In genomic region chr9:44287401-44288075, GRCm38 (mm10) we compare ENCODE assay signal across 8 mouse cellular contexts. TPM values are rescaled to one million over a fixed set of nuclear protein-coding genes. Genes with fewer than 3 reads are reported as not detected.
DNase-seq lines count a peak whose midpoint lies in the region; ATAC-seq and TF ChIP-seq lines count a peak whose summit lies in the region.

No protein-coding gene starts in this region.

- 0 out of 2 replicates have a peak, but pooled peaks cover 3% of the 10 kb centered on the region for H3K9me3 ChIP-seq in liver, embryonic 13.5 days (replicated peaks)

- peak; percentile 92 for DNase-seq in heart, adult 11 months
- no peak for DNase-seq in heart, adult 8-10 months (ENCODE audit: low spot score)
- peak; percentile 72 to 74 for DNase-seq in cerebellum, postnatal 10 days
- DNase-seq in liver, embryonic 13.5 days: peak; percentile 48
- DNase-seq in thymus, postnatal 25 days: no peak

- WGBS in liver, embryonic 13.5 days (ENCODE audit: insufficient replicate concordance): 2% methylated on average over 47 of the region's 47 CpGs
- 1% methylated on average over 46 of the region's 47 CpGs for WGBS in olfactory bulb, adult 2 months

- H3K4me1 ChIP-seq in liver, embryonic 13.5 days (replicated peaks): peaks cover 77% of the 10 kb centered on the region
- H3K4me1 ChIP-seq in olfactory bulb, adult 2 months (ENCODE audit: control insufficient read depth, insufficient read depth, low read length): peaks cover 14% of the 10 kb centered on the region

- H3K9ac ChIP-seq in liver, embryonic 13.5 days: peak overlapping the region; percentile 99

- H3K4me3 ChIP-seq in liver, embryonic 13.5 days (replicated peaks): peak overlapping the region; percentile 97
- peak overlapping the region; percentile 93 for H3K4me3 ChIP-seq in olfactory bulb, adult 2 months (ENCODE audit: insufficient read depth, low read depth, low read length)

- H3K4me2 ChIP-seq in liver, embryonic 13.5 days: peak overlapping the region; percentile 88

- ATAC-seq in CD4-positive, CD25-positive, alpha-beta regulatory T cell, adult 4 months: peak; percentile 32
- peak; percentile 16 for ATAC-seq in granulocyte monocyte progenitor cell, adult 5-6 weeks (replicated peaks; ENCODE audit: poor library complexity, severe bottlenecking)
- peak; percentile 37 for ATAC-seq in liver, embryonic 13.5 days (ENCODE audit: low read depth)

- TF ChIP-seq POLR2A in olfactory bulb, adult 2 months (IDR thresholded peaks at IDR 0.05; ENCODE audit: insufficient read depth, low read depth, low read length): no peak

- peaks cover 49% of the 10 kb centered on the region for H3K36me3 ChIP-seq in liver, embryonic 13.5 days

- 0 out of 2 replicates have a peak, but pooled peaks cover 8% of the 10 kb centered on the region for H3K27me3 ChIP-seq in liver, embryonic 13.5 days

- peak overlapping the region; percentile 97 for H3K27ac ChIP-seq in liver, embryonic 13.5 days
- peak overlapping the region; percentile 57 for H3K27ac ChIP-seq in olfactory bulb, adult 2 months (ENCODE audit: insufficient read depth, low read depth, low read length)

- no peak for TF ChIP-seq CTCF in olfactory bulb, adult 2 months (IDR thresholded peaks at IDR 0.05; ENCODE audit: insufficient read depth, low read depth, low read length)

RNA-seq across cellular contexts. Expression of gene Abcg4, which starts 0.9 kb away (rescaled TPM):
- 1 to 10 TPM in 1 of 4 experiments, under 1 TPM in 3; 0.30 to 1.5 (median 0.52) TPM for total RNA-seq in heart, adult 8-10 months (2022)
- not detected for polyA plus RNA-seq in CD4-positive, CD25-positive, alpha-beta regulatory T cell, adult 4 months (2017; shearing (Covaris generic))
- total RNA-seq in granulocyte monocyte progenitor cell, adult 5-6 weeks (2014; fragmentation: Nextera tagmentation): 0.21 TPM in 1 of 2 replicates, not detected in the other
- total RNA-seq in granulocyte monocyte progenitor cell, adult 5-6 weeks (2017): not detected in 2 replicates
- polyA plus RNA-seq in liver, embryonic 13.5 days (2015; fragmentation: Nextera tagmentation; extraction: Ambion mirVana): 11.1 and 13.0 TPM in 2 replicates
- not detected in 2 replicates for polyA plus RNA-seq in olfactory bulb, adult 2 months (2012; ENCODE audit: insufficient read depth, insufficient read length, low replicate concordance, missing spikeins)

RNA-seq across cellular contexts. Expression of gene Hinfp, which starts 17.9 kb away (rescaled TPM):
- total RNA-seq in heart, adult 8-10 months (2022): 1 to 10 TPM; 4.5 to 7.2 (median 6.3) TPM
- 10 to 100 TPM; 20.0 to 23.4 TPM for polyA plus RNA-seq in CD4-positive, CD25-positive, alpha-beta regulatory T cell, adult 4 months (2017; shearing (Covaris generic))
- 12.7 TPM in 2 replicates for total RNA-seq in granulocyte monocyte progenitor cell, adult 5-6 weeks (2014; fragmentation: Nextera tagmentation)
- total RNA-seq in granulocyte monocyte progenitor cell, adult 5-6 weeks (2017): 11.6 and 12.2 TPM in 2 replicates
- polyA plus RNA-seq in liver, embryonic 13.5 days (2015; fragmentation: Nextera tagmentation; extraction: Ambion mirVana): 11.4 and 11.5 TPM in 2 replicates
- polyA plus RNA-seq in olfactory bulb, adult 2 months (2012; ENCODE audit: insufficient read depth, insufficient read length, low replicate concordance, missing spikeins): not detected in 2 replicates

RNA-seq across cellular contexts. Expression of gene Nlrx1, which starts 19.1 kb away (rescaled TPM):
- total RNA-seq in heart, adult 8-10 months (2022): 10 to 100 TPM; 20.3 to 25.8 (median 24.9) TPM
- 1 to 10 TPM; 3.7 to 7.3 TPM for polyA plus RNA-seq in CD4-positive, CD25-positive, alpha-beta regulatory T cell, adult 4 months (2017; shearing (Covaris generic))
- 4.9 and 11.1 TPM in 2 replicates for total RNA-seq in granulocyte monocyte progenitor cell, adult 5-6 weeks (2014; fragmentation: Nextera tagmentation)
- 7.3 and 8.4 TPM in 2 replicates for total RNA-seq in granulocyte monocyte progenitor cell, adult 5-6 weeks (2017)
- 3.2 and 3.8 TPM in 2 replicates for polyA plus RNA-seq in liver, embryonic 13.5 days (2015; fragmentation: Nextera tagmentation; extraction: Ambion mirVana)
- not detected in 2 replicates for polyA plus RNA-seq in olfactory bulb, adult 2 months (2012; ENCODE audit: insufficient read depth, insufficient read length, low replicate concordance, missing spikeins)

RNA-seq across cellular contexts. Expression of gene C2cd2l, which starts 32.5 kb away (rescaled TPM):
- total RNA-seq in heart, adult 8-10 months (2022): 10 to 100 TPM; 12.7 to 19.2 (median 14.1) TPM
- 1 to 10 TPM; 3.2 to 3.6 TPM for polyA plus RNA-seq in CD4-positive, CD25-positive, alpha-beta regulatory T cell, adult 4 months (2017; shearing (Covaris generic))
- 8.3 and 17.5 TPM in 2 replicates for total RNA-seq in granulocyte monocyte progenitor cell, adult 5-6 weeks (2014; fragmentation: Nextera tagmentation)
- total RNA-seq in granulocyte monocyte progenitor cell, adult 5-6 weeks (2017): 4.2 and 5.9 TPM in 2 replicates
- 6.4 and 8.2 TPM in 2 replicates for polyA plus RNA-seq in liver, embryonic 13.5 days (2015; fragmentation: Nextera tagmentation; extraction: Ambion mirVana)
- polyA plus RNA-seq in olfactory bulb, adult 2 months (2012; ENCODE audit: insufficient read depth, insufficient read length, low replicate concordance, missing spikeins): not detected in 2 replicates

RNA-seq across cellular contexts. Expression of gene Pdzd3, which starts 36.3 kb away (rescaled TPM):
- total RNA-seq in heart, adult 8-10 months (2022): 1 to 10 TPM; 3.6 to 7.1 (median 6.0) TPM
- polyA plus RNA-seq in CD4-positive, CD25-positive, alpha-beta regulatory T cell, adult 4 months (2017; shearing (Covaris generic)): not detected
- total RNA-seq in granulocyte monocyte progenitor cell, adult 5-6 weeks (2014; fragmentation: Nextera tagmentation): not detected in 2 replicates
- 0.22 TPM in 1 of 2 replicates, not detected in the other for total RNA-seq in granulocyte monocyte progenitor cell, adult 5-6 weeks (2017)
- 0.06 and 0.24 TPM in 2 replicates for polyA plus RNA-seq in liver, embryonic 13.5 days (2015; fragmentation: Nextera tagmentation; extraction: Ambion mirVana)
- not detected in 2 replicates for polyA plus RNA-seq in olfactory bulb, adult 2 months (2012; ENCODE audit: insufficient read depth, insufficient read length, low replicate concordance, missing spikeins)

Comparison
In these comparisons a context has a peak if more than half of its experiments do, and no peak if none do; other contexts are left out.
1. DNase-seq: peak in heart, adult 11 months (single experiment), cerebellum, postnatal 10 days (2 of 2) and liver, embryonic 13.5 days (single experiment); none in heart, adult 8-10 months (single experiment) and thymus, postnatal 25 days (single experiment).
2. Peak in every context shown above with its lines, with median percentiles within 50 percentile points of each other: ATAC-seq.